Mouse (Mus musculus) heart, adult 9 months (tissue): ENCODE results near the gene Olfr588-ps1.
"Not testable (repeated sequence)": the region's sequence is repeated elsewhere in the genome, so short reads cannot be mapped to it uniquely, and the experiment has no call there.

Source experiments
- DNase-seq, 2 experiments: peaks; one replicate each; pipeline ENCODE4 v3.0.0; 2022; ENCODE audit warnings: low spot score in 2 of 2

Gene Olfr588-ps1

DNA sequence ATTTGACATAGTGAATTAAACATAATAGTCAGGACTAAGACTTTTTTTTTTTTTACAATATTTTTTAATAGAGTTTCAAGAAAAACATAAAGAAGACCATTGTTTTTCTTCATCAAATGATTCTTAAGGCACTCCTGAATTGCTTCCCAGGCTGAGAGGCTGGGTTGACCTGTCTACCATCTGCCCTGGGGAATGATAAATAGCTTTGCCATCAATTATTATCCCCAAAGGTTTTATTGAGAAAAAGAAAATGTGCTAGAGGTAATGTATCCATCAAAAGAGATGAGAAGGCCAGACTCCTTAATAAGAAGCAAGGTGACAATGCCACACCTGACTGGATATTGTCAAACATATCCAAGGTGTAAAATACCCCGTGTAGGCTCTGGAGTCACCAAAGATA, at the start of gene Olfr588-ps1:
Gene Olfr588-ps1, plus strand, starts transcription at position 301 of the 400 bp plus-strand sequence.
- DNase-seq = no peak

DNA sequence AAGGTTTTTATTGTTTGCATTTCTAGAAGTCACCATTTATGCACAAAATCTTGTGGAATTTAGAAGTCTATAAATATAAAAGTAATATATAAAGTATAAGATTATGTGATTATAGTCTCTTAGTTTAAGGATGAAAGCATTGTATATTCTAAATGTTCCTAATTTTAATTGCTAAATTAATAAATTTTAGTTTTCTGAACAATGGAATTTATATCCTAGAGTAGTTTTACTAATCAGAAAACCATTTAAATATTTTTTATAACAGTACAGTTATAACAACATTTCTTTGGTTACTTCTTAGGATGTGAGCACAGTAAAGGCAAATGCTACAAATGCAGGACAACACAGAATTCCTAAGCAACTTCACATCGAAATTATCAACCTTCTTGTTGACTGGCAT, 43.3 kb upstream of the Olfr588-ps1 start, which contains the start of gene Olfr585:
Gene Olfr585, plus strand, starts transcription at position 301 of the 400 bp plus-strand sequence.
- no peak for DNase-seq

- no peak for DNase-seq
These were observed 21.3 kb upstream of the Olfr588-ps1 start for GRCm38 (mm10) chr7:103119406-103119805.

DNA sequence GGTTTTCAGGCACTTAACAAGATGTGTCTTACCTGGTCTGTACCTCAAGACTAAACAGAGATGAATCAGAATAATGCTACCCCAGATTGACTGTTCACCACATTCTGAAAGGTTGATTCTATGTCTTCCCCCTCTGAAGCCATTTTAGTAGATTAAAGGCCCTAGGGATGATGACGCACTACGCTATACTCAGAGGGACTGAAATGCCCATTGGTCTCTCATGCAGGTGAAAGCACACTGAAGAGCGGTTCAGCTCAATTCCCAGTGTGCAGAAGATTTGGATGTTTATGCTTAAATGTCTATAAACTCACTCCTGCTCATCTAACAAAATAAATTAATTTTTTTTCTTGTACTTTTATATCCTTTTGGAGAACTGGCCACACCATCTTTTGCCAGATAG, 15.1 kb upstream of the Olfr588-ps1 start, which contains the start of gene Olfr586:
Gene Olfr586, minus strand, starts transcription at position 101 of the 400 bp plus-strand sequence.
- no peak for DNase-seq

GRCm38 (mm10) chr7:103156256-103156655, 15.6 kb downstream of the Olfr588-ps1 start, which contains the start of gene Olfr589:
TSS of gene Olfr589 (minus strand) at chr7:103156356.
- no peak for DNase-seq

- no peak for DNase-seq
These were observed 29.0 kb downstream of the Olfr588-ps1 start for GRCm38 (mm10) chr7:103169697-103170096.

GRCm38 (mm10) chr7:103178240-103178639, 37.6 kb downstream of the Olfr588-ps1 start, which contains the start of gene Olfr591:
TSS of gene Olfr591 (minus strand) at chr7:103178340.
- no peak for DNase-seq

GRCm38 (mm10) chr7:103184503-103184902, 43.8 kb downstream of the Olfr588-ps1 start, which contains the start of gene Olfr592:
TSS of gene Olfr592 (plus strand) at chr7:103184803.
- DNase-seq = not testable (repeated sequence)
